Mouse (Mus musculus): ENCODE measurements around the gene Gprc5d. TPM values are rescaled to one million over a fixed set of nuclear protein-coding genes. Genes with fewer than 3 reads are reported as not detected.

Gene Gprc5d
- total and polyA plus RNA-seq, 2 experiments from 2014 or later = not detected

- 64% methylated on average over 12 of the region's 12 CpGs for WGBS
- Histone ChIP-seq H3K4me3 (ENCODE audit: low read length) (no peak overlapping the region), H3K27me3 (ENCODE audit: insufficient read depth, low read length) (no peaks in the 10 kb centered on the region), H3K9ac (replicated peaks; ENCODE audit: low read length) (no peak overlapping the region), H3K4me1 (ENCODE audit: insufficient read depth, low read length) (no peaks in the 10 kb centered on the region), H3K9me3 (ENCODE audit: low read length) (no peaks in the 10 kb centered on the region), H3K27ac (no peak overlapping the region), H3K36me3 (ENCODE audit: insufficient read depth, low read length) (no peaks in the 10 kb centered on the region), H3K4me2 (ENCODE audit: low read depth, low read length) (no peak overlapping the region)
- TF ChIP-seq CTCF (IDR thresholded peaks at IDR 0.05; ENCODE audit: low read depth) = no peak
- DNase-seq (ENCODE audit: low spot score) (no peak), ATAC-seq (no peak)
Measured at GRCm38 (mm10) chr6:135092798-135093470, 25.1 kb downstream of the Gprc5d start.

- Histone ChIP-seq H3K4me3 (ENCODE audit: low read length) (no peak overlapping the region), H3K4me2 (ENCODE audit: low read depth, low read length) (no peak overlapping the region), H3K36me3 (ENCODE audit: insufficient read depth, low read length) (no peaks in the 10 kb centered on the region), H3K27ac (no peak overlapping the region), H3K27me3 (ENCODE audit: insufficient read depth, low read length) (no peaks in the 10 kb centered on the region), H3K4me1 (ENCODE audit: insufficient read depth, low read length) (no peaks in the 10 kb centered on the region), H3K9ac (replicated peaks; ENCODE audit: low read length) (no peak overlapping the region), H3K9me3 (ENCODE audit: low read length) (no peaks in the 10 kb centered on the region)
- no peak for TF ChIP-seq CTCF (IDR thresholded peaks at IDR 0.05; ENCODE audit: low read depth)
- no peak for DNase-seq (ENCODE audit: low spot score)
- no peak for ATAC-seq
- 45% methylated on average over 4 of the region's 4 CpGs for WGBS
Measured at GRCm38 (mm10) chr6:135090661-135091060, 27.4 kb downstream of the Gprc5d start.

GRCm38 (mm10) chr6:135089786-135090185, 28.3 kb downstream of the Gprc5d start:
- H3K27ac ChIP-seq = no peak overlapping the region
- TF ChIP-seq CTCF (IDR thresholded peaks at IDR 0.05; ENCODE audit: low read depth) = peak; percentile 54
- no peaks in the 10 kb centered on the region for H3K4me1 ChIP-seq (ENCODE audit: insufficient read depth, low read length)
- 21% methylated on average over 8 of the region's 8 CpGs for WGBS
- H3K9me3 ChIP-seq (ENCODE audit: low read length) = no peaks in the 10 kb centered on the region
- H3K27me3 ChIP-seq (ENCODE audit: insufficient read depth, low read length) = no peaks in the 10 kb centered on the region
- H3K36me3 ChIP-seq (ENCODE audit: insufficient read depth, low read length) = no peaks in the 10 kb centered on the region
- H3K4me2 ChIP-seq (ENCODE audit: low read depth, low read length) = no peak overlapping the region
- ATAC-seq (peak; percentile 33; the same call in 1 of the 2 replicates), DNase-seq (ENCODE audit: low spot score) (peak; percentile 53)
- H3K9ac ChIP-seq (replicated peaks; ENCODE audit: low read length) = no peak overlapping the region
- H3K4me3 ChIP-seq (ENCODE audit: low read length) = no peak overlapping the region

DNA sequence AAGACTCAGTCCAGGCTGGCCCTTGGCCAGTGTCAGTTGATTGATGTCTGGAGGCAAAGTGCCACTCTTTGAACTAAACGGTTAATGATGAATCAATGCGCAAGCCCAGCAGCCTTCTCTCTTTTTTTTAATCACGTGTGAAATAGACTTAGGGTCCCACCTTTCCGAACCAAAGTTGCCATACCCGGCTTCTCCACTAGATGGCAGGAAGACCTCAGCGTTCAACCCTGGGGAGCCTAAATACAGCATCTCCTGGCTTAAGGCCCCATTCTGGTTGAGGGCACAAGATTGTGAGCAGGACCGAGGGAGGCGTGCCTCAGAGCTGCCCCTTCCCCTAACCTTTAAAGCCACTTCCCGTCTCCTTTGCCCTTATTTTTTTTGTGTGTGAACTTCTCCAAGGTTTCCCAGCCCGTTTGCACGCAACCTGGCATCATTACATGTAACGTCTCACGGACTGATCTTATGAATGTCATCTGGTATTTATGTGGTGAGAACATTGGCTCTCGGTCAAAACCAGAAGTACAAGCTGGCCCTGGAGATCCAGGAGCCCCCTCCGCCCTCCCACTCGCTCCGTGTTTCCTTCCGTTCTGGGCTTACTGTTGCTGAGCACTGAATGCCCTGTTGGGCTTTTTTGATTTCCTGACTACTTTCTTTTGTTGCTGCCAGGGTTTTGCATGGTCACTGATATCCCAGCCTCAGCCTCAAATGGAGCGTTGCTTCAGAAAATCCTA, 30.2 kb downstream of the Gprc5d start:
- no peak overlapping the region for H3K27ac ChIP-seq
- no peaks in the 10 kb centered on the region for H3K27me3 ChIP-seq (ENCODE audit: insufficient read depth, low read length)
- H3K4me3 ChIP-seq (ENCODE audit: low read length) = peak overlapping the region; percentile 6; the same call in 1 of the 2 replicates
- H3K9me3 ChIP-seq (ENCODE audit: low read length) = no peaks in the 10 kb centered on the region
- H3K9ac ChIP-seq (replicated peaks; ENCODE audit: low read length) = 0 out of 2 replicates have a peak overlapping the region, but pooled peaks have one; percentile 14
- H3K36me3 ChIP-seq (ENCODE audit: insufficient read depth, low read length) = no peaks in the 10 kb centered on the region
- ATAC-seq (peak; percentile 87), DNase-seq (ENCODE audit: low spot score) (peak; percentile 94)
- 15% methylated on average over 19 of the region's 19 CpGs for WGBS
- H3K4me2 ChIP-seq (ENCODE audit: low read depth, low read length) = peak overlapping the region; percentile 45
- TF ChIP-seq CTCF (IDR thresholded peaks at IDR 0.05; ENCODE audit: low read depth) = peak; percentile 95
- H3K4me1 ChIP-seq (ENCODE audit: insufficient read depth, low read length) = no peaks in the 10 kb centered on the region

DNA sequence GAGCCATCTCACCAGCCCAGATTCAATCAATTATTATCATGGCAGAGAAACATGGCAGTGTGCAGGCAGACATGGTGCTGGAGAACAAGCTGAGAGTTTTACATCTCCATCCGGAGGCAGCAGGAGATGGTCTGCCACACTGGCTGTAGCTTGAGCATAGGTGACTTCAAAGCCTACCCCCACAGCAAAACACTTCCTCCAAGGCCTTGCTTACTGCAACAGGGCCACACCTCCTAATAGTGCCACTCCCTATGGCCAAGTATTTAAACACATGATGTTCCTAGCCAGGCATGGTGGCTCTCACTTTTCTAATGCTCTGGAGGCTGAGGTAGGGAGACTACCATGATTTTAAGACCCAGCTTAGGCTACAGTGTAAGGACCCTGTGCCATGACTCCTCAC, 32.4 kb downstream of the Gprc5d start:
- H3K27ac ChIP-seq = no peak overlapping the region
- no peak for TF ChIP-seq CTCF (IDR thresholded peaks at IDR 0.05; ENCODE audit: low read depth)
- WGBS = 90% methylated on average over 1 of the region's 1 CpGs
- no peaks in the 10 kb centered on the region for H3K4me1 ChIP-seq (ENCODE audit: insufficient read depth, low read length)
- H3K4me3 ChIP-seq (ENCODE audit: low read length) = no peak overlapping the region
- H3K36me3 ChIP-seq (ENCODE audit: insufficient read depth, low read length) = no peaks in the 10 kb centered on the region
- H3K4me2 ChIP-seq (ENCODE audit: low read depth, low read length) = no peak overlapping the region
- H3K9me3 ChIP-seq (ENCODE audit: low read length) = no peaks in the 10 kb centered on the region
- ATAC-seq (no peak), DNase-seq (ENCODE audit: low spot score) (no peak)
- no peak overlapping the region for H3K9ac ChIP-seq (replicated peaks; ENCODE audit: low read length)
- no peaks in the 10 kb centered on the region for H3K27me3 ChIP-seq (ENCODE audit: insufficient read depth, low read length)

DNA sequence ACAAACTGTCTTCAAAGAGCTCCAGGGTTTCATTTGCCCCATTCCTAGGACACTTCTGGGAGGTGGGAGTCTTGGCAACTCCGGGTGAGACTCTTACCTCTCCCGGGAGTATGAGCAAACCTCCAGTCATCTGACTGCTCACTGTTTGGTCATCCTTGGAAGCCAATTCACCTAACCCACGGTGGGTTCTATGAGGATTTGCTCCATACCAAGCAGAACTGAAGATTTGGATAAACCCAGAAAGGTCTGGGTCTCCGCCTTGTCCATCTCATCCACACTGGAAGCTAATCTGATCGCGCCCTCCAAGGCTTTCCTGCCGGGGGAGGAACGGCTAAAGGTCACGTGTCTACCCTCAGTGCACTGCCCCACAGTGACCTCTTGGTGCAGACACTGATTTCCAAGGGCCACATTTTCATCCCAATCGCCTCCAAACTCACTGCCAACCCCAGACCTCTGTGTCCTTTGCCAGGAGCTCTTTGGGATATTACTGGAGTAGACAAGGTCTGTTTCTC, 34.0 kb downstream of the Gprc5d start:
- Histone ChIP-seq H3K9me3 (ENCODE audit: low read length) (no peaks in the 10 kb centered on the region), H3K27ac (no peak overlapping the region), H3K36me3 (ENCODE audit: insufficient read depth, low read length) (no peaks in the 10 kb centered on the region), H3K4me1 (ENCODE audit: insufficient read depth, low read length) (no peaks in the 10 kb centered on the region), H3K9ac (replicated peaks; ENCODE audit: low read length) (no peak overlapping the region), H3K4me2 (ENCODE audit: low read depth, low read length) (no peak overlapping the region), H3K4me3 (ENCODE audit: low read length) (no peak overlapping the region), H3K27me3 (ENCODE audit: insufficient read depth, low read length) (no peaks in the 10 kb centered on the region)
- ATAC-seq = no peak
- no peak for TF ChIP-seq CTCF (IDR thresholded peaks at IDR 0.05; ENCODE audit: low read depth)
- DNase-seq (ENCODE audit: low spot score) = no peak
- WGBS = 77% methylated on average over 10 of the region's 10 CpGs
